Comparison of ENCODE assay signal across 18 mouse cellular contexts in the genomic region with DNA sequence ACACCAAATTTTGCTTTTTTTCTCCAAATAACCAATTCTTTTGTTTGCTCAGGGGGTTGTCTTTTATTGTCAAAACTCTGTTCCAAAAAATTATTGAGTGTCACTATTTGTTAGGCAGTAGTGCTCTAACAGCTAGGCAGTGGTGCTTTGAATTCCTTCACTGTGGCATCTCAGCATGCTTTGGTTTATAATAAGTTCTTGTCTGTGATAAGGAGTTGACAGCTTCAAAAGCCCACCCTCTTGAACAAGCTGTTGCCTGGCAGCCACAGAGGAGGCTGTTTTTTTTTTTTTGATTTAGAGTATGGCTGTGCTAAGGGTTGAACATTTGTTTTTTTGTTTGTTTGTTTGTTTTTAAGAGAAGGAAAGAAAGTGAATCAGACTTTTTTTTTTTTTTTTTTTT.
DNase-seq lines count a peak whose midpoint lies in the region; ATAC-seq and TF ChIP-seq lines count a peak whose summit lies in the region.
"Had no signal": no experiment of that assay in that cellular context is flagged by ENCODE, and none has a peak within 500 bp of the region (broad histone marks: within the 10 kb centered on the region; RNA-seq: fewer than 3 reads in every experiment).

No protein-coding gene starts in this region.

- TF ChIP-seq CTCF in hindbrain, postnatal 0 days (IDR thresholded peaks at IDR 0.05; ENCODE audit: low read depth), result no peak
- no peak for TF ChIP-seq CTCF in MEL (IDR thresholded peaks at IDR 0.05 in 2 of 3, conservative IDR thresholded peaks at IDR 0.05 in 1 of 3; ENCODE audit: control insufficient read depth in 1 of 3, insufficient read depth in 1 of 3, low read depth in 2 of 3, low read length in 3 of 3, poor library complexity in 1 of 3, severe bottlenecking in 1 of 3)

- no peaks in the 10 kb centered on the region for H3K36me3 ChIP-seq in forebrain, embryonic 14.5 days (ENCODE audit: control insufficient read depth, insufficient read depth, low read length)
- H3K36me3 ChIP-seq in forebrain, embryonic 10.5 days (replicated peaks), result no peaks in the 10 kb centered on the region
- no peaks in the 10 kb centered on the region for H3K36me3 ChIP-seq in hindbrain, postnatal 0 days (ENCODE audit: insufficient read depth, low read length)
- no peaks in the 10 kb centered on the region for H3K36me3 ChIP-seq in hindbrain, embryonic 14.5 days (replicated peaks; ENCODE audit: control insufficient read depth, insufficient read depth)
- H3K36me3 ChIP-seq in MEL (ENCODE audit: control insufficient read depth in 1 of 2, insufficient read depth in 2 of 2, low read length in 2 of 2), result no peaks in the 10 kb centered on the region
- no peaks in the 10 kb centered on the region for H3K36me3 ChIP-seq in embryonic facial prominence, embryonic 15.5 days
- H3K36me3 ChIP-seq: forebrain, embryonic 15.5 days; intestine, embryonic 15.5 days; kidney, embryonic 15.5 days; liver, embryonic 15.5 days had no signal

- no peaks in the 10 kb centered on the region for H3K4me1 ChIP-seq in forebrain, embryonic 14.5 days (ENCODE audit: control insufficient read depth, insufficient read depth, low read length)
- H3K4me1 ChIP-seq in forebrain, embryonic 10.5 days, result peaks cover 11% of the 10 kb centered on the region
- no peaks in the 10 kb centered on the region for H3K4me1 ChIP-seq in hindbrain, postnatal 0 days (ENCODE audit: insufficient read depth, low read length)
- no peaks in the 10 kb centered on the region for H3K4me1 ChIP-seq in hindbrain, embryonic 14.5 days (replicated peaks; ENCODE audit: control insufficient read depth, insufficient read depth, low read length)
- H3K4me1 ChIP-seq in MEL (ENCODE audit: control insufficient read depth in 1 of 2, insufficient read depth in 2 of 2, low read length in 2 of 2), result no peaks in the 10 kb centered on the region; a peak in 1 of 4 replicates
- peaks cover 6% of the 10 kb centered on the region; the same call in 1 of the 2 replicates for H3K4me1 ChIP-seq in embryonic facial prominence, embryonic 15.5 days
- H3K4me1 ChIP-seq: forebrain, embryonic 15.5 days; kidney, embryonic 15.5 days had no signal

- no peak overlapping the region for H3K9ac ChIP-seq in forebrain, embryonic 14.5 days (ENCODE audit: low read length)
- H3K9ac ChIP-seq in hindbrain, postnatal 0 days (replicated peaks; ENCODE audit: low read length), result no peak overlapping the region
- no peak overlapping the region for H3K9ac ChIP-seq in hindbrain, embryonic 14.5 days
- no peak overlapping the region for H3K9ac ChIP-seq in MEL (ENCODE audit: control insufficient read depth, low read depth, low read length, poor library complexity, severe bottlenecking)
- H3K9ac ChIP-seq in embryonic facial prominence, embryonic 15.5 days, result no peak overlapping the region
- H3K9ac ChIP-seq: forebrain, embryonic 15.5 days; intestine, embryonic 15.5 days; kidney, embryonic 15.5 days; liver, embryonic 15.5 days had no signal

- no peaks in the 10 kb centered on the region for H3K9me3 ChIP-seq in forebrain, embryonic 14.5 days (replicated peaks; ENCODE audit: control insufficient read depth, low read length)
- H3K9me3 ChIP-seq in forebrain, embryonic 10.5 days, result no peaks in the 10 kb centered on the region
- H3K9me3 ChIP-seq in hindbrain, postnatal 0 days (ENCODE audit: low read length), result no peaks in the 10 kb centered on the region
- H3K9me3 ChIP-seq in hindbrain, embryonic 14.5 days (ENCODE audit: control insufficient read depth, low read length), result no peaks in the 10 kb centered on the region
- H3K9me3 ChIP-seq in MEL (replicated peaks; ENCODE audit: insufficient read depth, low read length), result no peaks in the 10 kb centered on the region
- H3K9me3 ChIP-seq in embryonic facial prominence, embryonic 15.5 days (replicated peaks), result no peaks in the 10 kb centered on the region
- H3K9me3 ChIP-seq: forebrain, embryonic 15.5 days; intestine, embryonic 15.5 days; kidney, embryonic 15.5 days; liver, embryonic 15.5 days had no signal

- H3K79me2 ChIP-seq in MEL (ENCODE audit: control insufficient read depth, insufficient read depth, low read length, poor library complexity), result no peaks in the 10 kb centered on the region

- no peak for TF ChIP-seq EP300 in MEL (IDR thresholded peaks at IDR 0.05; ENCODE audit: low read depth in 1 of 2, low read length in 2 of 2)

- no peak for TF ChIP-seq POLR2A in MEL (IDR thresholded peaks at IDR 0.05; ENCODE audit: control insufficient read depth in 1 of 2, insufficient read depth in 1 of 2, low read depth in 1 of 2, low read length in 2 of 2, poor library complexity in 1 of 2)

- no peak overlapping the region for H3K4me3 ChIP-seq in forebrain, embryonic 14.5 days (ENCODE audit: low read depth, low read length)
- no peak overlapping the region for H3K4me3 ChIP-seq in forebrain, embryonic 10.5 days
- H3K4me3 ChIP-seq in hindbrain, postnatal 0 days (ENCODE audit: low read length), result no peak overlapping the region
- no peak overlapping the region for H3K4me3 ChIP-seq in hindbrain, embryonic 14.5 days (replicated peaks; ENCODE audit: low read length)
- H3K4me3 ChIP-seq in MEL (ENCODE audit: control insufficient read depth in 1 of 2, insufficient read depth in 1 of 2, low read depth in 2 of 2, low read length in 2 of 2), result no peak overlapping the region
- H3K4me3 ChIP-seq in embryonic facial prominence, embryonic 15.5 days (replicated peaks), result no peak overlapping the region
- H3K4me3 ChIP-seq: forebrain, embryonic 15.5 days; intestine, embryonic 15.5 days; kidney, embryonic 15.5 days; liver, embryonic 15.5 days had no signal

- H3K27me3 ChIP-seq in forebrain, embryonic 14.5 days (replicated peaks; ENCODE audit: control insufficient read depth, insufficient read depth, low read length), result no peaks in the 10 kb centered on the region
- no peaks in the 10 kb centered on the region for H3K27me3 ChIP-seq in forebrain, embryonic 10.5 days (ENCODE audit: poor library complexity, severe bottlenecking)
- no peaks in the 10 kb centered on the region for H3K27me3 ChIP-seq in hindbrain, postnatal 0 days (ENCODE audit: insufficient read depth, low read length)
- no peaks in the 10 kb centered on the region for H3K27me3 ChIP-seq in hindbrain, embryonic 14.5 days (ENCODE audit: control insufficient read depth, insufficient read depth, low read length)
- H3K27me3 ChIP-seq in MEL (ENCODE audit: control insufficient read depth in 1 of 2, insufficient read depth in 2 of 2, low read length in 2 of 2), result no peaks in the 10 kb centered on the region
- no peaks in the 10 kb centered on the region for H3K27me3 ChIP-seq in embryonic facial prominence, embryonic 15.5 days
- H3K27me3 ChIP-seq: forebrain, embryonic 15.5 days; intestine, embryonic 15.5 days; kidney, embryonic 15.5 days; liver, embryonic 15.5 days; Patski had no signal

- TF ChIP-seq RAD21 in MEL (IDR thresholded peaks at IDR 0.05; ENCODE audit: low read depth, low read length), result no peak

- H3K27ac ChIP-seq in forebrain, embryonic 14.5 days (ENCODE audit: low read depth, low read length), result no peak overlapping the region
- no peak overlapping the region for H3K27ac ChIP-seq in forebrain, embryonic 10.5 days
- no peak overlapping the region for H3K27ac ChIP-seq in hindbrain, postnatal 0 days
- no peak overlapping the region for H3K27ac ChIP-seq in hindbrain, embryonic 14.5 days
- H3K27ac ChIP-seq in MEL (ENCODE audit: control insufficient read depth, low read depth, low read length), result no peak overlapping the region
- peak overlapping the region; percentile 65 for H3K27ac ChIP-seq in embryonic facial prominence, embryonic 15.5 days (replicated peaks)
- H3K27ac ChIP-seq: forebrain, embryonic 15.5 days; intestine, embryonic 15.5 days; kidney, embryonic 15.5 days; liver, embryonic 15.5 days had no signal

- ATAC-seq in forebrain, embryonic 14.5 days, result no peak
- no peak for ATAC-seq in hindbrain, postnatal 0 days
- no peak for ATAC-seq in hindbrain, embryonic 14.5 days (ENCODE audit: low FRiP score)
- no peak for ATAC-seq in embryonic facial prominence, embryonic 15.5 days (ENCODE audit: insufficient number of reproducible peaks, low FRiP score, low TSS enrichment, low read depth)
- ATAC-seq: forebrain, embryonic 15.5 days; intestine, embryonic 15.5 days; Patski had no signal

- H3K4me2 ChIP-seq in forebrain, embryonic 14.5 days (ENCODE audit: low read length), result no peak overlapping the region
- H3K4me2 ChIP-seq in hindbrain, postnatal 0 days (ENCODE audit: low read depth, low read length), result no peak overlapping the region
- H3K4me2 ChIP-seq in hindbrain, embryonic 14.5 days (replicated peaks), result no peak overlapping the region
- H3K4me2 ChIP-seq in embryonic facial prominence, embryonic 15.5 days (replicated peaks), result no peak overlapping the region
- H3K4me2 ChIP-seq: forebrain, embryonic 15.5 days; intestine, embryonic 15.5 days; kidney, embryonic 15.5 days; liver, embryonic 15.5 days had no signal

- DNase-seq in forebrain, embryonic 14.5 days (ENCODE audit: low spot score), result peak; percentile 53
- DNase-seq in forebrain, embryonic 10.5 days (ENCODE audit: extremely low spot score, low spot score), result no peak
- peak; percentile 28 for DNase-seq in hindbrain, postnatal 0 days (ENCODE audit: low spot score)
- no peak for DNase-seq in hindbrain, embryonic 14.5 days (ENCODE audit: low spot score)
- no peak for DNase-seq in MEL (ENCODE audit: low read depth, low spot score)
- DNase-seq in right cerebral cortex, postnatal 4 days, result no peak
- DNase-seq in frontal cortex, postnatal 14 days (ENCODE audit: low spot score in 2 of 2), result no peak
- DNase-seq: adrenal gland, postnatal 36 days; cerebellum, postnatal 14 days; layer of hippocampus, postnatal 36 days; right cerebral cortex, adult 18-20 months; spleen, adult 18-20 months had no signal

TF ChIP-seq in MEL, 35 proteins besides CTCF, POLR2A, EP300 and RAD21:
- TF ChIP-seq ZNF384 (IDR thresholded peaks at IDR 0.05; ENCODE audit: low read depth, low read length), result peak; percentile 48
- TF ChIP-seq TCF12 (IDR thresholded peaks at IDR 0.05; ENCODE audit: low read depth, low read length), result no peak

Comparison
In these comparisons a context has a peak if more than half of its experiments do, and no peak if none do; other contexts are left out.
1. DNase-seq: peak in forebrain, embryonic 14.5 days (single experiment) and hindbrain, postnatal 0 days (single experiment); none in forebrain, embryonic 10.5 days (single experiment), hindbrain, embryonic 14.5 days (single experiment), MEL (single experiment), right cerebral cortex, postnatal 4 days (single experiment) and frontal cortex, postnatal 14 days (0 of 2).